Mouse (Mus musculus) kidney, adult 8-10 months (tissue): ENCODE data around the gene U2surp.
A peak's percentile ranks its signal among the peaks of the same experiment; 100 is the strongest.

Experiments used
- DNase-seq, 2 experiments: peaks; one replicate each; pipeline ENCODE4 v3.0.0; 2022

The U2surp gene

GRCm38 (mm10) chr9:95511472-95512330, at the start of gene U2surp:
TSS of gene U2surp (minus strand) at chr9:95511996.
- DNase-seq = peak; percentile 97 to 98

- peak; percentile 59 to 67 for DNase-seq
Observed at GRCm38 (mm10) chr9:95559936-95560735, 48.3 kb upstream of the U2surp start.

GRCm38 (mm10) chr9:95559059-95559935, 47.5 kb upstream of the U2surp start, which contains the start of gene Paqr9:
TSS of gene Paqr9 (plus strand) at chr9:95559657.
- DNase-seq = peak; percentile 68 to 69

GRCm38 (mm10) chr9:95558726-95559058, 46.9 kb upstream of the U2surp start:
- DNase-seq = no peak

GRCm38 (mm10) chr9:95557722-95558121, 45.9 kb upstream of the U2surp start:
- DNase-seq = no peak

GRCm38 (mm10) chr9:95556067-95556512, 44.3 kb upstream of the U2surp start:
- no peak for DNase-seq

GRCm38 (mm10) chr9:95555233-95555740, 43.5 kb upstream of the U2surp start:
- DNase-seq = no peak

- DNase-seq = no peak
Observed at GRCm38 (mm10) chr9:95554231-95555221, 42.7 kb upstream of the U2surp start.

GRCm38 (mm10) chr9:95552175-95552705, 40.4 kb upstream of the U2surp start:
- DNase-seq = peak; percentile 71 to 77

- no peak for DNase-seq
Observed at GRCm38 (mm10) chr9:95550856-95551774, 39.3 kb upstream of the U2surp start.

GRCm38 (mm10) chr9:95549626-95550411, 38.0 kb upstream of the U2surp start:
- DNase-seq = peak; percentile 53 to 55

GRCm38 (mm10) chr9:95546679-95547078, 34.9 kb upstream of the U2surp start:
- DNase-seq = no peak

GRCm38 (mm10) chr9:95544598-95544997, 32.8 kb upstream of the U2surp start:
- no peak for DNase-seq

GRCm38 (mm10) chr9:95542475-95542874, 30.7 kb upstream of the U2surp start:
- no peak for DNase-seq

GRCm38 (mm10) chr9:95541650-95542432, 30.0 kb upstream of the U2surp start:
- DNase-seq = peak; percentile 56 to 63

GRCm38 (mm10) chr9:95541208-95541607, 29.4 kb upstream of the U2surp start:
- DNase-seq = no peak

GRCm38 (mm10) chr9:95540487-95540886, 28.7 kb upstream of the U2surp start:
- DNase-seq = peak; percentile 56 to 66

GRCm38 (mm10) chr9:95539176-95539800, 27.5 kb upstream of the U2surp start:
- DNase-seq = peak; percentile 55 to 65
